Mouse (Mus musculus) spleen, adult 2 months (tissue): Measurements from ENCODE around the gene Zbtb18. TPM values are rescaled to one million over a fixed set of nuclear protein-coding genes. Genes with fewer than 3 reads are reported as not detected.
"Not testable (repeated sequence)": the region's sequence is repeated elsewhere in the genome, so short reads cannot be mapped to it uniquely, and the experiment has no call there.

ENCODE experiments used
- DNase-seq, 2 experiments: peaks; one replicate each; pipeline versions ENCODE4 v3.0.0 to v3.0.0-alpha.2; 2012 to 2021; ENCODE audit warnings: low spot score in 2 of 2, low read depth in 1 of 2
- H3K27ac ChIP-seq: fragments of 200-500 bp; 2 replicates; pipeline ENCODE4 v1.5.1; 2012; ENCODE audit warnings: low read length, inconsistent platforms; ENCODE audit not compliant: insufficient read depth
- H3K27me3 ChIP-seq: fragments of 200-500 bp; 2 replicates; pipeline ENCODE4 v1.6.1; 2012; ENCODE audit warnings: mild to moderate bottlenecking, moderate library complexity, low read length, inconsistent platforms; ENCODE audit not compliant: control insufficient read depth, insufficient read depth
- H3K36me3 ChIP-seq: fragments of 200-500 bp; 2 replicates; pipeline ENCODE4 v1.6.1; 2012; ENCODE audit warnings: mild to moderate bottlenecking, low read length, inconsistent platforms; ENCODE audit not compliant: control insufficient read depth, insufficient read depth
- H3K4me1 ChIP-seq: fragments of 200-500 bp; 2 replicates; pipeline ENCODE4 v1.6.1; 2011; ENCODE audit warnings: inconsistent platforms; ENCODE audit not compliant: control insufficient read depth, insufficient read depth, insufficient read length
- H3K4me3 ChIP-seq: fragments of 200-500 bp; 2 replicates; pipeline ENCODE4 v1.5.1; 2011; ENCODE audit warnings: mild to moderate bottlenecking, inconsistent platforms; ENCODE audit not compliant: insufficient read depth, insufficient read length; ENCODE audit errors: extremely low read depth
- CTCF ChIP-seq: fragments of 200-500 bp; IDR thresholded peaks from 2 replicates; pipeline ENCODE4 v1.5.1; 2011; ENCODE audit warnings: mild to moderate bottlenecking, inconsistent platforms; ENCODE audit not compliant: insufficient read depth, insufficient read length, insufficient replicate concordance; ENCODE audit errors: extremely low read depth
- POLR2A ChIP-seq: fragments of 200-500 bp; IDR thresholded peaks from 2 replicates; pipeline ENCODE4 v1.6.1; 2011; ENCODE audit warnings: low read depth, low read length, inconsistent platforms
- WGBS: fragments of 180-500 bp; shearing (Covaris S2); methylation state at CpG from one replicate; pipeline ENCODE4 v1.1.7; 2018; 5-methylcytosine and 5-hydroxymethylcytosine counted together
- polyA plus RNA-seq: library from polyadenylated mRNA; depleted of rRNA; stranded (reverse); fragments of >200 nt; gene quantifications from 2 replicates; pipeline ENCODE4 v1.2.3, GENCODE M21; 2012

The Zbtb18 gene
- polyA plus RNA-seq, 1 experiment: 18.1 TPM

DNA sequence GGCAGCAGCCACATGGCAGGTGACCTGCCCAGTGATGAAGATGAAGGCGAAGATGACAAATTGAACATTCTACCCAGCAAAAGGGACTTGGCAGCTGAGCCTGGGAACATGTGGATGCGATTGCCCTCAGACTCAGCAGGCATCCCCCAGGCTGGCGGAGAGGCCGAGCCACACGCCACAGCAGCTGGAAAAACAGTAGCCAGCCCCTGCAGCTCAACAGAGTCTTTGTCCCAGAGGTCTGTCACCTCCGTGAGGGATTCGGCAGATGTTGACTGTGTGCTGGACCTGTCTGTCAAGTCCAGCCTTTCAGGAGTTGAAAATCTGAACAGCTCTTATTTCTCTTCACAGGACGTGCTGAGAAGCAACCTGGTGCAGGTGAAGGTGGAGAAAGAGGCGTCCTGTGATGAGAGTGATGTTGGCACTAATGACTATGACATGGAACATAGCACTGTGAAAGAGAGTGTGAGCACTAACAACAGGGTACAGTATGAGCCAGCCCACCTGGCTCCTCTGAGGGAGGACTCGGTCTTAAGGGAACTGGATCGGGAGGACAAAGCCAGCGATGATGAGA lies 5.5 kb downstream of the Zbtb18 start:
- WGBS: 98% methylated on average over 12 of the region's 12 CpGs
- no peak overlapping the region for H3K4me3 ChIP-seq
- DNase-seq: no peak
- H3K27ac ChIP-seq: no peak overlapping the region
- no peak for TF ChIP-seq POLR2A
- no peak for TF ChIP-seq CTCF
- H3K4me1 ChIP-seq: peaks cover 9% of the 10 kb centered on the region
- H3K27me3 ChIP-seq: no peaks in the 10 kb centered on the region
- H3K36me3 ChIP-seq: peaks cover 9% of the 10 kb centered on the region

- no peak for DNase-seq
- H3K4me3 ChIP-seq: no peak overlapping the region
- H3K36me3 ChIP-seq: peaks cover 9% of the 10 kb centered on the region
- H3K27me3 ChIP-seq: no peaks in the 10 kb centered on the region
- peaks cover 9% of the 10 kb centered on the region for H3K4me1 ChIP-seq
- no peak overlapping the region for H3K27ac ChIP-seq
- TF ChIP-seq CTCF (no peak), POLR2A (no peak)
- 93% methylated on average over 25 of the region's 25 CpGs for WGBS
Observed at GRCm38 (mm10) chr1:177448121-177448561, 6.0 kb downstream of the Zbtb18 start.

- WGBS: 88% methylated on average over 2 of the region's 2 CpGs
- Histone ChIP-seq H3K27ac (no peak overlapping the region), H3K27me3 (no peaks in the 10 kb centered on the region), H3K4me1 (peaks cover 6% of the 10 kb centered on the region), H3K36me3 (peaks cover 9% of the 10 kb centered on the region), H3K4me3 (no peak overlapping the region)
- TF ChIP-seq CTCF (no peak), POLR2A (no peak)
- no peak for DNase-seq
Observed at GRCm38 (mm10) chr1:177448921-177449320, 6.8 kb downstream of the Zbtb18 start.

GRCm38 (mm10) chr1:177449857-177450256 lies 7.7 kb downstream of the Zbtb18 start:
- DNase-seq, H3K4me1 ChIP-seq, H3K36me3 ChIP-seq, H3K27ac ChIP-seq, H3K4me3 ChIP-seq, H3K27me3 ChIP-seq: not testable (repeated sequence)
- WGBS: 94% methylated on average over 7 of the region's 7 CpGs

GRCm38 (mm10) chr1:177451041-177451440 lies 8.9 kb downstream of the Zbtb18 start:
- DNase-seq: no peak
- H3K27me3 ChIP-seq: no peaks in the 10 kb centered on the region
- peaks cover 9% of the 10 kb centered on the region for H3K36me3 ChIP-seq
- WGBS: 91% methylated on average over 2 of the region's 2 CpGs
- no peak overlapping the region for H3K27ac ChIP-seq
- no peak overlapping the region for H3K4me3 ChIP-seq
- TF ChIP-seq POLR2A (no peak), CTCF (no peak)
- H3K4me1 ChIP-seq: peaks cover 3% of the 10 kb centered on the region; the same call in 1 of the 2 replicates

DNA sequence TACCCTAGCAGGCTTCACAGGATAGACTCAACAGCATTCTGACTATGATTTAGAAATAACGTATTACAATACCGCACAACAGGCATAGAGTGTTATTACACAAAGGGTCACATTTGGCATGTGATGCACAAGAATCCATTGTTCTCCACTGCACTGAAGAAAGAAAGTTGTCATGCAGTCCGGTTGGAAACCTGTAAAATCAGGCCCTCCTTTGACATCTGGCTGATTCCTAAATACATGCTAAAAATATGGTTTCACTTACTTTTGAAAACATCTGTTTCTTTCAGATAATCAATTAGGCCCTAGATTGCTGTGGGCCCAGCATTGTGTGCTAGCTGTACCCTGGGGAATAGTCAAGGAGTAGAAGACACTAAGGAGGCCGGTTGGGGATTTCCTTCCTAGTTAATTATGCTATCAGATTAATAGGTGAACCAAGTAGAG lies 9.9 kb downstream of the Zbtb18 start:
- TF ChIP-seq CTCF: no peak
- TF ChIP-seq POLR2A: no peak
- H3K27ac ChIP-seq: no peak overlapping the region
- H3K27me3 ChIP-seq: no peaks in the 10 kb centered on the region
- no peak overlapping the region for H3K4me3 ChIP-seq
- peaks cover 6% of the 10 kb centered on the region for H3K4me1 ChIP-seq
- no peak for DNase-seq
- WGBS: 63% methylated on average over 4 of the region's 4 CpGs
- peaks cover 9% of the 10 kb centered on the region for H3K36me3 ChIP-seq

GRCm38 (mm10) chr1:177452987-177453386 lies 10.8 kb downstream of the Zbtb18 start:
- DNase-seq: no peak
- TF ChIP-seq CTCF (no peak), POLR2A (no peak)
- H3K36me3 ChIP-seq: peaks cover 3% of the 10 kb centered on the region
- H3K4me3 ChIP-seq: no peak overlapping the region
- H3K27ac ChIP-seq: no peak overlapping the region
- peaks cover 6% of the 10 kb centered on the region for H3K4me1 ChIP-seq
- WGBS: 91% methylated on average over 5 of the region's 5 CpGs
- no peaks in the 10 kb centered on the region for H3K27me3 ChIP-seq

DNA sequence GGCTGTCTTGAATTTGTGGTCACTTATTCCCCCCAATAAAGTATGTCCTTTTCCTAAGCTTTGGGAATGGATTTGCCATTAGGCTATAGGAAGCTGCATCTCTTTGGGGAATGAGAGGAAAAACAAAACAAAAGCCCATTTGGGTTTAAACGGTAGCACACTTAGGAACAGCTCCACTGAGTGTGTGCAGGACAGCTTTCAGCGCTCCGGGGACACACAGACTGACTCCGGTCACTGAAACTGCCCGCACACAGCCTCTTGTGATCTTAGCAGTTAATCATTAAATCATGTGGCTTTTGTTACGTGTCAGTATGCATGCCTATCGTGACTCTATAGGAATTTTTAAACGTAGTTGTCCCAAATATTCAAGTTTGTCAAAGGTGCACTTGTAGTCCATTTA lies 11.7 kb downstream of the Zbtb18 start:
- Histone ChIP-seq H3K36me3 (no peaks in the 10 kb centered on the region), H3K27ac (no peak overlapping the region), H3K27me3 (no peaks in the 10 kb centered on the region), H3K4me1 (peaks cover 3% of the 10 kb centered on the region; the same call in 1 of the 2 replicates), H3K4me3 (no peak overlapping the region)
- TF ChIP-seq POLR2A (no peak), CTCF (no peak)
- no peak for DNase-seq
- WGBS: 89% methylated on average over 8 of the region's 8 CpGs
